Mouse (Mus musculus): Measurements from ENCODE around the gene Hic1.
"Not testable (repeated sequence)": the region's sequence is repeated elsewhere in the genome, so short reads cannot be mapped to it uniquely, and the experiment has no call there.

Gene Hic1

DNA sequence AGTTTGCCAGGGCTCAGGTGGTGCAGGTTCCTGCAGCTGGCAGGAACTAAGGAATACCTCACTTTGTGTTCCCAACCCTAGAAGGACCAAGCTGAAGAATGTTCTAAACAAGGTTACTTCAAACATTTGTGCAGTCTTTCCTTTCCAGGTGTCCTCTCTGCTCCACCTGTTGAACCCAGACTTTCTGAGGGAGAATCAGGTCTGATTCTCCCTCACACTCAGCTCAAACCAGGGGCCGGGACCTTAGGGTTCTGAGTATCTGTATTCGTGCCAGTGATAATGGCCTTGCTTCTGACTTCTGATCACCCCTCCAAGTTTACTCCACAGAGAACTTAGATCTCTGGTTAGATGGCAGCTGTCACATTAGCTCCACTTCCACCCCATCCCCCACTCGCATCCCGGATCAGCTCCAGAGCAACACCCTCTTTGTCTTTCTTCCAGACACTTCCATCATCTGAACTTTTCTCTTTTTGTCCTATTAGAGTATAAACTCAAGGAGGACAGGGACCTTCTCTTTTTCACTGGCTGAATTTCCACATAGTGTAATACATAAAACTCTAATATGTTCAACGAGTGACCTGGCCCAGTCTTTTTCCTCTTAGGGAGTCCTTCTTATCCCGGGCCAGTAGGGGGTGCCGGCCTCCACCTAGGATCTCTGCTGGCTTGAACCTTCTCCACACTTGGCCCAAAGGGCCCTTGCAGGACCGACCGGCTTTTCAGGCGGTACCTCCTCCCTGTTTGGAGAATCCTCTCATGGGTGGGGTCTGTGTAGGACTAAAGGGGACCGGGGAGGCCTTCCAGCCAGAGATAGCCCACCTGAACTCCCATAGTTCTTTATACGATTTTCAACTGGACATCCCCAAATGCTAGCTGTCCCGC is 23.3 kb upstream of the Hic1 start:
- DNase-seq, result peak; percentile 71

DNA sequence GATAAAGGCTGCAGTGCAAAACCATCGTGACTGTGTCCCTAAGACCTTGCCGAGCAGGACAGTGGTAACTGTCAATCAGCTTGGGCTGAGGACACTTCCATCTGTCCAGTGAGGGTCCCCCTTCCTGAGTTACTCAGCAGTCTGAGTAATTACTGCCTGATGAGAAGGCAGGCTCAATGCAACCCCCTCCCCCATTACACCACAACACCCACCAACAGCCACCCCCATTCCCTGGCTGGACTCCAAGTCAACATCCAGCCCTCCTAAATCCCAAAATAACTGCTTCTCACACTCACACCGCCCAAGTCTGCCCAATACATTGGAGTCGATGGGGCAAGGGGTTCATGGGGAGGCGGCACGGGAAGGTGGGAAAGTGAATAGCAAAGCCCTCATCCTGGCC is 22.5 kb upstream of the Hic1 start:
- no peak for DNase-seq

DNA sequence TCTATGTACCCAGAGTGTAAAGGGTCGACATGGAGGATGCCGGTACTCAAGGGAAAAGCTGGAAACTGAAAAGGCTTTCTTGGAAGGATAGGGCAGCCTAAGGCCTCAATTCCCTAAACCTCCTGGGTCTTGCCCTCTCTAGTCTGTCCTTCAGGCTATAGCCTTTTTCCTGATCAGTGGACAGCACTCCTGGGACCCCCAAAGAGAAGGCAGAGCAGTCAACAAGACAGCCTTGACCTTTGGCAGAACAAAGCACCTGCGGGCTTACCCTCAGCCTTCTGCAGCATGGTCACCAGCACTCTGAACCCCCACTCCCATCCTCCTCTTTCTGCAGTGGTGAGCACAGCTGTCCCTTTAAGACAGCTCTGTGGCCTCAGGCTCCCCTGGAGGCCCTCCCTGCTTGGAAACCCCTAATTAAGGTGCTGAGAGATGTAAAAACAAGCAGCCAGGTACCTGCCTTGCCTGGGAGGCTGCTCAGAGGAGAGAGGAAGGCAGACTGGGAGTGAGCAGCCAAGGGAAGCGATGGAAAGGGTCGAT is 21.7 kb upstream of the Hic1 start, which contains the start of gene Dph1:
TSS of gene Dph1 (minus strand) at position 337 of the 537 bp plus-strand sequence.
- DNase-seq, result no peak

GRCm38 (mm10) chr11:75190371-75190724 is 21.0 kb upstream of the Hic1 start:
- peak; percentile 79 for DNase-seq

GRCm38 (mm10) chr11:75189713-75190370 is 20.5 kb upstream of the Hic1 start:
- no peak for DNase-seq

DNA sequence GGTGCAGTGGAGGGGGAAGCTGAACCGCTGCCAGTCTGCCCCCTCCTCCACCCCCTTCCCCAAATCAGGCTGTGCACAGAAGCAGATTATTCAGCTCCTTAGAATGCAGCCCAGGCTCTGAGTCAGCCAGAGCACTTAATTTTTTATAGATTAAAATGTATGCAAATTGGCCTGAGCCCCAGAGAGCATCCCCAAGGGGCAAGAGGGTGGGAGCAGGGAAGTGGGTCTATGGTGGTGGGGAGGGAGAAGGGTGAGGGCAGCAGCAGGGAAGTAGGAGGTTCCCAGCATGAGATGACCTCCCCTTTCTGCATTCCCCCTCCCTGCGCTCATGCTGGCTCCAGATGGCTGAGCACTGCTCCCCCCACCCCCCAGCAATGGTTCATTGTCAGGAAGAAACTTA is 15.7 kb upstream of the Hic1 start:
- no peak for DNase-seq

DNA sequence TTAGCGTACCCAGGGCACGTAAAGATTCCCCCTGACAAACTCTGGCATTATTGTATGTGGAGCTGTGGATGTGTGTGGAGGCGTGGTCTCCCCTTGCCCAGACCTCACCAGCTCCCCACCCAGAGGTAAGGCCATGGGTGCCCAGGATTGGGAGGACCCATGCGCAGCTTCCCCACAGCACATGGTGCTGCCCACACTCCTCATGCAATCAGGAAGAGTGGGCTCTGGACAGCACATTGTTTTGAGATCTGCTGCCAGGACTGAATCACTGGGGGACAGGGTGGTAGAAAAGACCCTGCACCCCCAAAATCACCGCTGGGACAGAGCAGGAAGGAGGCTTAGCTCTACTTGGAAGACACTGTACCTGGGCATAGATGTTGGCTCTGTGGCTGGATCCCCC is 15.3 kb upstream of the Hic1 start:
- no peak for DNase-seq

DNA sequence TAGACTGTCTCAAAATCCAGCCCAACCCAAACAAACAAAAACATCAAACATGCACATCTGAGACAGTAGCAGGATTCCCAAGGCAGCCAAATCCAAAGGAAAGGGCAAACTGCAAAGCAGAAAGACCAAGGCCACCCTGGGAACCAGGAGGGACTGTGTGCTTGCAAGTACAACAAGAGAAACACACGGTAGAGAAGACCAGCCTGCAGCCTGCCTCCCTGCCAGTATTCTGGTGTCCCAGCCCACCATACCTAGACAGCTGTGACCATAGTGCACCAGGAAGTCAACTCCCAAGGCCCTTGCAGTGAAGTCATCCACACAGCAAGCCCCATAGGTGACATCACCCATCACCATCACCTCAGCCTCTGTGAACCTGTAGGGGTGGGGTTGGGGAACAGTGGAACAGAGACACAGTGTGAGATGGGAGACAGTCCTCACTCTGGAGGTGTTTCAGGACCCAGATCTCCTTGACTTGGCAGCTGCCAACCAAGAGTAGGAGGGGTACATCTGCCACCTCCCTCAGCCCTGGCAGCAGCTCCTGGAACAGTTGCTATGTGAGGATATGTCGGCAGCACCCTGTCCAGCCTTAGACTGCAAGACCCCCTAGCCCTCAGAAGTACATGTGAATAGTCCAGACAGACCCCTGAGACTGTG is 14.7 kb upstream of the Hic1 start:
- DNase-seq, result no peak

DNA sequence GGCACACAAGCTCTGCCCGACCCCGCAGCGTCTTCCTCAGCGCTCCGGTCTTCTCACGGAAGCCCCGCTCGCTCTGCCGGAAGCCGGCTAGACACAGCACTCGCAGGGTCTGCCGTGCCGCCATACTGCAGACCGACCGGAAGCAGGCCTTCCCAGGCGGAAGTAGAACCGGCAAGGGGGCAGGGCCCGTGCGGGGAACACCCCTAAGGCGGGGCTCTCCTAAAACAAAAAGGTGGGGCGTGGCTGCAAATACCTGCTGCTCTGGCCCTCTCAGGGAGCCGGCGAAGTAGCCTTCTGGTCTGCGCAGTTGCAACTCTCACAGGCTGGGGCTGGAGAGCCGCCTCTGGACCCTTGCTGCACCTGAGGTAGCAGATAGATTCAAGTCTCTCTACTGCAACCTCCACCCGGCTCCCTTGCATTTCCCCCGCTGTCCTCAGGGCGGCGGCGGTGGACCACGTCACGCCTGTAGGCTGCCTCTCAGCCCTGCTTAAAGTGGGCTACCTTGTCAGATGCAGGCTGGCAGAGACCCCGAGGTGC is 9.4 kb upstream of the Hic1 start, which contains the start of gene Ovca2:
TSS of gene Ovca2 (minus strand) at position 164 of the 537 bp plus-strand sequence.
- peak; percentile 94 for DNase-seq

GRCm38 (mm10) chr11:75178011-75178410 is 8.7 kb upstream of the Hic1 start:
- no peak for DNase-seq

DNA sequence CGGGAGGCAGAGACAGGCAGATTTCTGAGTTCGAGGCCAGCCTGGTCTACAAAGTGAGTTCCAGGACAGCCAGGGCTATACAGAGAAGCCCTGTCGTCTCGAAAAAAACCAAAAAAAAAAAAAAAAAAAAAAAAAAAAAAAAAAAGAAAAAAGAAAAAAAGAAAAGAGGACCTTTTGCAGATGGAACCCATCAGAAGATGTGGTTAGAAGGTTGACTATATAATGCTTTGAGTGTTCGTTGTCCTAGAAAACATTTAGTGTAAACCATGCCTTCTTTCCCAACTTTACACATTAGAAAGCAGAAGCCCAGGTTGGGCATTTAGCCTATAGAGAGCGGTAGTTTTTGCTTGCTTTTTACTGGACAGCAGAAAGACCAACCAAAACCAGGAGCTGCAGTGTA is 5.3 kb upstream of the Hic1 start:
- not testable (repeated sequence) for DNase-seq

- no peak for DNase-seq
Measured at GRCm38 (mm10) chr11:75173799-75174165, 4.5 kb upstream of the Hic1 start.

GRCm38 (mm10) chr11:75173095-75173798 is 3.9 kb upstream of the Hic1 start:
- peak; percentile 90 for DNase-seq

GRCm38 (mm10) chr11:75172151-75173094 is 3.1 kb upstream of the Hic1 start:
- peak; percentile 48 for DNase-seq

DNA sequence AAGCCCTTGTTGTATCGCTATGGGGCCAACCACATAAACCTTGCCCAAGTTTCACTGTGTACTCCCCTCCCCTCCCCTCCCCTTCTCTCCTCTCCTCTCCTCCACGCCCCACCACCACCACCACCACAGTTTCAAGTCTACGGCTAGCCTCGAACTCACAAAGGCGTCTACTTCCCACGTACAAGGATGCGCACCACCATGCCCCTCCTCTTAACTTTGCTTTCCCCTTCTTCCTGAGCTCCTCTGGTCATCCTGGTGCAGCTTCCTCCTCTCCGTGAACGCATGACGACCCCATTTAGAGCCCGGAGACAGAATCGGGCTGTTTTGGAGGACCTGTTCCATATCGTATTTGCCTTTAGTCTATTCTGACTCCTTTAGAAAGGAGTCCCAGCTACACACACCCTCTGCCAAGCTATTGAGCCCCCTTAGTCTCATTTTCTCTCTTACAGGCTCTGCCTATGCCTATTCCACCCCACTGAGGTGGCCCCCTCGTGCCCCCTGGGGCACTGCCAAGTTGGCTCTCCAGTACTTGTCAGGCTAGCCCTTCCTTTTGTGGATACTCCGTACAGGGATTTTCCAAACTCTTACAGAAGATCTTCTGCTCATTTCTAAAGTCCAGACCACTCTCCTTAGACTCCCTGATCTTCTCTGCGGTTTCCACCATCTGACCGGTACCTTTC is 2.0 kb upstream of the Hic1 start:
- DNase-seq, result no peak

GRCm38 (mm10) chr11:75170136-75170751 is 925 bp upstream of the Hic1 start:
- DNase-seq, result peak; percentile 89

DNA sequence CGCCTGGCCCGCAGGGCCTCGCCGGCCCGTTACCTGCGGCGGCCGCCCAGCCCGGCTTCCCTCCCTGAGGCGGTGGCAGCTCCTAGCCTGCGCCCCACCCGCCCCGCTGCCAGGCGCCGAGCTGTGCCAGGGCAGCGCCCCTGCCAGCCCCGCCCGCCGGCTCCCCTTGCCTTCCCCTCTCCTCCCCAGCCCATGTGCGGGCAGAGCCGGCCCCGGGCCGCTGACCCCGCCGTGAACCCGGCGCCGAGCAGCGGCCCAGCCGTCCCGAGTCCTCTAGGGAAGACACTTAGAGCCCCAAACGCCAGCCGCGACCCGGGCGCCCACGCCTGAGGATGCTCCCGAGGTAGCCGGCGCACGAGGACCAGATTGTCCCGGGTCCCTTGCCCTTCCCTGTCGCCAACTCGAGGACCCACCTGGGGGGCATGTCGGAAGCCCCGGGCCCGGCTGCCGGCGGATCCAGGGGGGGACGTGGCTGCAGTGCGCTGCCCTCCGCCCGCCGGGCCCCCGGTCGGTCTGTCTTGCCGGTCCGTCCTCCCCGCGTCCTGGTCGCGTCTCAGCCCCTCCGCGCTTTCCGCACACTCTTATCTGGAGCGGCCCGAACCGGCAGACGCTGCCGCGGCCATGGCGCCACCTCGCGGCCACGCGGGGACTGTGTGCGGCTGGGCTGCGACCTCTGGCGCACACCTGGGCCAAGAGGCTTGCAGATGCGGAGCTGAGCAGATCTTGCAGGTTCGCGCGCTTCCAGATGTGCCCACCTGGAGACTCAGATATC is 543 bp downstream of the Hic1 start:
- peak; percentile 89 for DNase-seq

DNA sequence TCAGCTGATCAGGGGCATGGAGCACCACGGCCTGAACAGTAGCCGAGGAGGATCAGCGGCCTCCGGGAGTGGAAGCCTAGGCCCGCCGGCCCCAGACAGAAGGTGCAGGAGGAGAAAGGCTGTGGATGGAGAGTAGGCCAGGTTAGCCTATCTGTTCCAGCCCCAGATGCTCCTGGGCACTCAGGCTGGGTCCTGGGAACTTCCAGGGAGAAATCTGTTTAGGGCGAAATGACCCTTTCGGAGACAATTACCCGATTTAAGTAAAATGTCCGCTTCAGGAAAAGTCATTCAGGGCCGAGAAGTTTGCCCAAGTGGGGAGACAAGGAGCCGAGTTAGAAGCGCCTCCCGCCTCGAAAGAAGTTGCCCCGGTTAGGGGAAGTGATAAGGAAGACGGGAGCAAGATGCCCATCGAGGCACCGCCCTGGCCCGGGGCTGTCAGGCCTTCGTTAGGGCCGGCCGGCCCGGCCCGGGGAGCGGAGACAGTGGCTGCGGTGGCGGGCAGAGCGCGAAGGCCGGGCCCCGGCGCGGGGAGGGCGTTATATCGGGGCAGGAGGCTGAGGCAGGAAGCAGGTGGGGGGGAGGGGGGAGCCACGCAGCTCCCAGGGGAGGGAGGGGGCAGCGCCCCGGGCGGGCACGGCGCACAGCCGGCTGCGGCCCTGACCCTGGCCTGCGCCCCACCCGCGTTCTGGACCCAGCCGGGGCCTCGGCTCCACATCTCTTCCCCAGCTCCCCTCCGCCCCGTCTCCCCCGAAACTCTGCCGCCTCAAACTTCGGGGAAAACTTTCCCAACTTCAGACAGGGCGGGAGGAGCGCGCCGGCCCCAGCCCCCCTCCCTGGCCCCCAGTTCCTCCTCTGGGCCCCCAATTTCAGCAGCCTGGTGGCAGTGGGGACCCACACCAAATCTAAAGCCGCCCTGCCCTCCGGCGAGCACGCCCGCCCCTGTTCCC is 1.4 kb downstream of the Hic1 start:
- peak; percentile 24 for DNase-seq
